Mouse (Mus musculus): Measurements from ENCODE around the gene Dusp19. TPM values are rescaled to one million over a fixed set of nuclear protein-coding genes. Genes with fewer than 3 reads are reported as not detected.
A peak's percentile ranks its signal among the peaks of the same experiment; 100 is the strongest.

Dusp19 gene
- polyA plus RNA-seq, 1 experiment: 15.5 TPM

DNA sequence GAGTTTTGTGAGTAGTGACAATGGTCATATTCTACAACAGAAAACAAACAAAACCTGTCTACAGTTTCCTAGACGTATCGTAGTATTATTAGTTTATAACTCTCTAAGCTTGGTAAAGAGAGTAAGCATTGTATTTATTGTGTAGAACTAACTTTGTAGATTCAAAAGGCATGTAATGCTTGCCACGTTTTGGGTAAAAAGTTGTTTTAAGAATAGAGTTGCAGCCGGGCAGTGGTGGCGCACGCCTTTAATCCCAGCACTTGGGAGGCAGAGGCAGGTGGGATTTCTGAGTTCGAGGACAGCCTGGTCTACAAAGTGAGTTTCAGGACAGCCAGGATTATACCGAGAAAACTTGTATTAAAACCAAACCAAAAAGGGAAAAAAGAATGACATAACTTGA lies 22.6 kb downstream of the Dusp19 start:
- TF ChIP-seq POLR2A (IDR thresholded peaks at IDR 0.05; ENCODE audit: borderline replicate concordance, extremely low read depth, insufficient read depth, insufficient read length, poor library complexity, severe bottlenecking) (no peak), CTCF (IDR thresholded peaks at IDR 0.05; ENCODE audit: borderline replicate concordance, extremely low read depth, insufficient read depth, insufficient read length) (no peak)
- DNase-seq (ENCODE audit: low read depth): no peak

DNA sequence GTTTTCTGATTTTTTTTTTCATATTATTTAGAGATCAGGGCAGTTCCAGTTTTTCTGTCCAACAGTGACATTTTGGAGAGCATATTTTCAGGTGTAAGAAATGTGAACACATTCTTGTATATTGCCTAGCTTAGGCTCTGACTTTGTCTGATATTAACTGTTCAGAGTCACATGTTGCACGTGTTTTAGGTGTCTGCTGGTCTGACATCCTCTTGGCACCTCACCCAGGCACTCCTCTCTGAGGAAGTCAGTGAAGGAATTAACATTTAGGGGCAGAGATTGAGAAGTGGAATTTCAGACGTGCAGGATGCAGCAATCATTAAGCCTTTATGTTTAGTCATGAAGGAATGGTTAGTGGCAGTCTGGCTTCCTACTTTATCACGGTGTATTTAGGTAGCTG lies 23.0 kb downstream of the Dusp19 start:
- DNase-seq (ENCODE audit: low read depth): no peak
- TF ChIP-seq CTCF (IDR thresholded peaks at IDR 0.05; ENCODE audit: borderline replicate concordance, extremely low read depth, insufficient read depth, insufficient read length): no peak
- no peak for TF ChIP-seq POLR2A (IDR thresholded peaks at IDR 0.05; ENCODE audit: borderline replicate concordance, extremely low read depth, insufficient read depth, insufficient read length, poor library complexity, severe bottlenecking)

DNA sequence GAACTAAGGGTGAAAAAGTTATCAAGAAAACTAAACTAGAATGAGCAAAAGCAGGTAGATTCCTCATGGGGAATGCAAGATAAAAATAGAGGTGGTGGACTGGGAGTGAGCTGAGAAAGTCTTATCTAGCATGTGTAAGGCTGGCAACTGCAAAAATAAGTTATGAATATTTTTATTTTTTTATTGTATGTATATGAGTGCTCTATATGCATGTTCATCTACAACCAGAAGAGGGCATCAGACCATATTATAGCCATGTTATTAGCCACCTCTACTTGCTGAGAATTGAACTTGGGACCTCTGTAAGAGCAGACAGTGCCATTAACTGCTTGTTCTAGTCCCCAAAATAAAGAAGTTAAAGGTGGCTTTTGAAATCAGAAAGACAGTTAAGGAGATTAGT lies 44.6 kb downstream of the Dusp19 start:
- TF ChIP-seq POLR2A (IDR thresholded peaks at IDR 0.05; ENCODE audit: borderline replicate concordance, extremely low read depth, insufficient read depth, insufficient read length, poor library complexity, severe bottlenecking): no peak
- no peak for TF ChIP-seq CTCF (IDR thresholded peaks at IDR 0.05; ENCODE audit: borderline replicate concordance, extremely low read depth, insufficient read depth, insufficient read length)
- DNase-seq (ENCODE audit: low read depth): no peak

DNA sequence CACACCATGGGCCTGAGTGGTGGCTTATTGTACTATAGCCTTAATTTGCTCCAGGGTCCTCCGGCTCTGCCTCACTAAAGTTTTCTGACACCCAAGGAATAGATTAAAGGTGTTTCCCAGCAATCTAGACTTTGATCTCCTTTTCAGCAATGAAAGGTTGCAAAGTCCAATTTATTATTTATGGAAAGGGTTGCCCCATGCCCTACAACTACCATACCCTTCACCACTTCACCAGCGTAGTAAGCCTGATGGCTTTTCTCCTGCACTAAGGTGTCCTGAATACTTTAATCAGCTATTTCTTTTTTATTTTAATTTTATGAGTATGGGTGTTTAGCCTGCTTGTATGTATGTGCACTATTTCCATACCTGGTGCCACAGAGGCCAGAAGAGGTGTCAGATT lies 45.8 kb downstream of the Dusp19 start:
- TF ChIP-seq CTCF (IDR thresholded peaks at IDR 0.05; ENCODE audit: borderline replicate concordance, extremely low read depth, insufficient read depth, insufficient read length): no peak
- no peak for TF ChIP-seq POLR2A (IDR thresholded peaks at IDR 0.05; ENCODE audit: borderline replicate concordance, extremely low read depth, insufficient read depth, insufficient read length, poor library complexity, severe bottlenecking)
- no peak for DNase-seq (ENCODE audit: low read depth)

DNA sequence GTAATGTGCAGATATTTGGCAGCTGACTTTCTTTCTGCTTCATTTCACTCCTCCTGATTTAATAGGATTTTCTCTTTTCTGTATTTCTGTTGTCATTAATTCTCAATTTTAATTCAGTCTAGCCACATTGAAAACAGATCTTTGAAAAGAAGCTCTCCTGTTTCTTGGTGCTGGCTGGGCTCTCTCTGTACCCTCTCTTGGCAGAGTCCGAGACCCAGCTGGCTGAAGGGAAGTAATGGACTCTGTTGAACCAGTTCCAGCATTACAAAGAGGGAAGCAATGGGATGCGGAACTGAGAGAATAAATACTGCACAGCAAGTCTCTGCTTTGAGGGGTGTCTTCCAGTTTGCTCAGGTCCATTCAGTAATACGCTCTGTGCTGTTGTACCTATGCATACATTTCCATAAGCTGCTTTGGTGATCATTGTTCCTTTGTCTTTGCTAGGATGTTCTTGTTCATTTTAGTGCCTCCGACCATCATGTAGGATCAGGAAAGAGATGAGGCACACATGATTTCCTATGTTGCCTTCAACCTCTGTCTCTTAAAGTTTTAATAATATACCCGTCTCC lies 50.6 kb downstream of the Dusp19 start:
- DNase-seq (ENCODE audit: low read depth): peak; percentile 79
- TF ChIP-seq CTCF (IDR thresholded peaks at IDR 0.05; ENCODE audit: borderline replicate concordance, extremely low read depth, insufficient read depth, insufficient read length): no peak
- TF ChIP-seq POLR2A (IDR thresholded peaks at IDR 0.05; ENCODE audit: borderline replicate concordance, extremely low read depth, insufficient read depth, insufficient read length, poor library complexity, severe bottlenecking): no peak

DNA sequence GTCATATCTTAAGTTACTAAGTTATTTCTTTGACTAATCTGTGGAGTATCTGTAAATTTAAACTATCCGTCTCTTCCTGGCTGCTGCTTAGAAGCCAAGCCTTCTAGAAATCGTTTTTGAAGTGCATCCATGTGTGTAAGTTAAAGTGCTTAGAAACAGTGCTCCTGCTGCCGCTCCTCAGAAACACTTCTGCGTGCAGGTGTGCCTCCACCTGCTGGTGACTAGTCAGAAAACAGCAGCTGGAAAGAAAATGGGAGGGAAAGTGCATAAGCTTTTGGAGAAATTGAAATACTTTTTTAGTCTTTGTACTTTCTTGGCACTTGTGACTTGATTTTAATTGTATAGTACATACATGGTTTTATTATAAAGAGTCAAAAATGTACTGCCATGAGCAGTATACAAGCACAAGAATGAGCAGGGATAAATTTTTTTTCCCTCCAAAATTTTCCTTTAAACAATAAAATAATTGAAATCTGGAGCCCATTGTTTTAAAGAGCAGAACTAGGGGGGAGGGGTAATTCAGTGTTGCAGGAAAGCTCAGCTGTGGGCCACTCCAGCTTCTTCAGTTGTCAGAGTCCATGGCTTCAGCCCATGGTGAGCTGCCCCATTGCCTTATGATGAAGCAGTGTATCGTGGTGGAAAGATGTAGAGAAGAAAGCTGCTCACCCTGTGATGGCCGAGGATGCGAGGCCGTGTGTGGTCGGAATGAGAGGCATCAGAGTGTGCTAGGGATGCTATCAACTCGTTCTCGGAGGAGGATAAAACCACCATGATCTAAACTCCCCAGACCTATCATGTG lies 53.2 kb downstream of the Dusp19 start:
- no peak for TF ChIP-seq POLR2A (IDR thresholded peaks at IDR 0.05; ENCODE audit: borderline replicate concordance, extremely low read depth, insufficient read depth, insufficient read length, poor library complexity, severe bottlenecking)
- peak; percentile 38; the same call in 1 of the 2 replicates for TF ChIP-seq CTCF (IDR thresholded peaks at IDR 0.05; ENCODE audit: borderline replicate concordance, extremely low read depth, insufficient read depth, insufficient read length)
- DNase-seq (ENCODE audit: low read depth): peak; percentile 44

DNA sequence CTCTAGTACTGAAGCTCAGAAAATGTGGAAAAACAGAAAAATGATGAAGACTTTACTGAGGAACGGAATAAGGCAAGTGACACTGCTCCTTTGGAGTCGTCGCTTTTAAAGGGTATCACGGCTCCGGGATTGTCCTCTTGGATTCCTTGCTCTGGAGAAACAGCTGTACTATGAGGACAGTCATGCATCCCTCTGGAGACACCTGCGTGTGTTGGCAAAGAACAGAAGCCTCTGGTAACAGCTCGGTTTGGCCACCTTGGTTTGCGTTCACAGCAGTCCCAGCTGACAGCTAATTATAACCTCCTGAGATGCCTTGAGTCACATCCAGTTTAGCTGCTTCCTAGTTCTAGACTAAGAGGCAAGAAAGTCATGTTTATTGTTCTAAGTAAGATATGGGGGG lies 62.0 kb downstream of the Dusp19 start:
- DNase-seq (ENCODE audit: low read depth): no peak
- no peak for TF ChIP-seq POLR2A (IDR thresholded peaks at IDR 0.05; ENCODE audit: borderline replicate concordance, extremely low read depth, insufficient read depth, insufficient read length, poor library complexity, severe bottlenecking)
- no peak for TF ChIP-seq CTCF (IDR thresholded peaks at IDR 0.05; ENCODE audit: borderline replicate concordance, extremely low read depth, insufficient read depth, insufficient read length)

Other genes with a start within 250 kb of the Dusp19 start
- gene Frzb, start 169.4 kb upstream of the Dusp19 start, polyA plus RNA-seq (2012; rRNA removed): 2.3 and 5.1 TPM in 2 replicates
- gene Nckap1, start 35.7 kb upstream of the Dusp19 start, polyA plus RNA-seq (2012; rRNA removed): 102 and 119 TPM in 2 replicates
- gene Nup35, start 191 bp downstream of the Dusp19 start, polyA plus RNA-seq (2012; rRNA removed): 50.7 and 77.4 TPM in 2 replicates

Measured in brain, embryonic 14.5 days (tissue).